Mouse (Mus musculus): ENCODE results near the gene Vav1.

DNA sequence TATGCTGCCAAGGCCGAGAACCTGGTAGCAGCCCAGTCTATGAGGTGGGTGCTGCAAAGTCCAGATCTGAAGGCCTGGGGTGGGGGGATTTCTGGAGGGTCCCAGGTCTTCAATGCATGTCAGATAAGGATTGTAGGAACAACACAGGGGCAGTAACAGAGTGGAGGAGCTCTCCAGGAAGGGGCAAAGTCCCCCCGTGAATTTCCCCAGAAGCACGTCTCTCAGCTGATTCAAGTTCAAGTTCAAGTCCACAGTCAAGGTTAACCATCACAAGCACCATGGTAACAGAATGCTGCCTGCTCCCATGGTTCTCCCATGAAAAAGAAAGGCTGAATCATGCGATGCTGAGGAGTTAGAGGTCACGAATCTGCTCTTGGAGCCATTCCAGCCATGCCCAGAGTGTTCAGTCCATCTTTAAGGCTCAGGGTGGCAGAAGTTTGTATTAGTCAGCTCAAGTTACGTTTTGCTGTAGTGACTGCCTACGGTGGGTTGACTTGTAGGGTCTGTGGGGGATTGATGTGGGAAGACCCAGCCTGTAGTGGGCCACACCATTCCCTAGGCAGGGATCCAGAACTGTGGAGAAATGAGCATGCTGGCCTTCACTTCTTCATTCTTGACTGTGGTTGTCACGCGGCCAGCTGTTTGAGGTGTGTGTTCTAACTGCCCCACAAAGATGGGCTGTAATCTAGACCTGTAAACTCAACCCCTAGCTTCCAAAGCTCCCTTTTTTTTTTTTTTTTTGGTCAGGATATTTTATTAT lies 55.3 kb downstream of the Vav1 start:
- no peak for TF ChIP-seq CTCF (IDR thresholded peaks at IDR 0.05; ENCODE audit: borderline replicate concordance, insufficient read depth, low read length)
- TF ChIP-seq POLR2A (IDR thresholded peaks at IDR 0.05; ENCODE audit: low read depth, low read length): no peak

All from embryonic fibroblast, embryonic 13.5 days (primary cell).